Mouse (Mus musculus): ENCODE data around the gene Nbeal2.

- TF ChIP-seq POLR2A (IDR thresholded peaks at IDR 0.05; ENCODE audit: borderline replicate concordance, control insufficient read depth, low read depth, low read length), result no peak
- TF ChIP-seq CTCF (IDR thresholded peaks at IDR 0.05; ENCODE audit: control insufficient read depth, insufficient read depth, low read length), result no peak
Observed at GRCm38 (mm10) chr9:110611471-110611870, 42.5 kb downstream of the Nbeal2 start.
